Mouse (Mus musculus) ES-E14 (cell line): ENCODE results near the gene 4930524B15Rik. TPM values are rescaled to one million over a fixed set of nuclear protein-coding genes. Genes with fewer than 3 reads are reported as not detected.
"Not testable (repeated sequence)": the region's sequence is repeated elsewhere in the genome, so short reads cannot be mapped to it uniquely, and the experiment has no call there.

Source experiments
- DNase-seq: peaks from one replicate; pipeline ENCODE4 v3.0.0-alpha.2; 2013; ENCODE audit warnings: low read depth, low spot score
- H3K27ac ChIP-seq: 2 replicates; pipeline ENCODE4 v1.5.1; 2012; ENCODE audit warnings: low read depth, mild to moderate bottlenecking, low read length, moderate library complexity, mixed read lengths; ENCODE audit not compliant: poor library complexity, insufficient read depth, severe bottlenecking
- H3K36me3 ChIP-seq: 2 replicates; pipeline ENCODE4 v1.6.1; 2012; ENCODE audit warnings: mild to moderate bottlenecking, low read length, moderate library complexity, mixed read lengths; ENCODE audit not compliant: control insufficient read depth, poor library complexity, insufficient read depth, severe bottlenecking
- H3K4me1 ChIP-seq, 2 experiments: fragments of 150-350 bp in 1 of 2; sonication (generic) in 1 of 2; 2 replicates each; pipeline ENCODE4 v1.6.1; 2012; ENCODE audit warnings: low read length in 2 of 2, mild to moderate bottlenecking in 1 of 2, mixed read lengths in 1 of 2; ENCODE audit not compliant: control insufficient read depth in 2 of 2, insufficient read depth in 2 of 2, poor library complexity in 1 of 2
- H3K4me3 ChIP-seq, 2 experiments: fragments of 150-350 bp in 1 of 2; sonication (generic) in 1 of 2; 2 replicates each; pipeline ENCODE4 v1.5.1; 2012; ENCODE audit warnings: low read length in 2 of 2, low read depth in 1 of 2, mild to moderate bottlenecking in 1 of 2, mixed read lengths in 1 of 2; ENCODE audit not compliant: insufficient read depth in 1 of 2, poor library complexity in 1 of 2, severe bottlenecking in 1 of 2
- H3K9ac ChIP-seq: 2 replicates; pipeline ENCODE4 v1.6.1; 2012; ENCODE audit warnings: low read depth, mild to moderate bottlenecking, low read length, mixed read lengths; ENCODE audit not compliant: poor library complexity, insufficient read depth, severe bottlenecking
- H3K9me3 ChIP-seq: fragments of 150-350 bp; sonication (generic); 2 replicates; pipeline ENCODE4 v1.6.1; 2012; ENCODE audit warnings: low read depth, mild to moderate bottlenecking, low read length; ENCODE audit not compliant: control insufficient read depth, insufficient read depth
- CHD2 ChIP-seq: IDR thresholded peaks from 2 replicates; pipeline ENCODE4 v1.6.1; 2014; ENCODE audit warnings: mild to moderate bottlenecking, low read depth, low read length, inconsistent platforms
- HCFC1 ChIP-seq: IDR thresholded peaks from 2 replicates; pipeline ENCODE4 v1.6.1; 2012; ENCODE audit warnings: low read length, inconsistent platforms, borderline replicate concordance; ENCODE audit not compliant: insufficient read depth
- MAFK ChIP-seq: IDR thresholded peaks from 2 replicates; pipeline ENCODE4 v1.6.1; 2014; ENCODE audit warnings: mild to moderate bottlenecking, low read depth, low read length, inconsistent platforms; ENCODE audit not compliant: insufficient read depth
- ZC3H11A ChIP-seq: IDR thresholded peaks from 2 replicates; pipeline ENCODE4 v1.6.1; 2012; ENCODE audit warnings: low read depth, mild to moderate bottlenecking, inconsistent platforms, low read length, borderline replicate concordance
- ZNF384 ChIP-seq: IDR thresholded peaks from 2 replicates; pipeline ENCODE4 v1.6.1; 2012; ENCODE audit warnings: low read depth, low read length, inconsistent platforms
- in situ Hi-C, 2 experiments: fragments of 600-800 bp; cut with MboI; formaldehyde crosslinking; loops; one replicate each; pipeline ENCODE4 v1.15.1; 2025; ENCODE audit warnings: low sequenced_read_pairs in 2 of 2, inconsistent platforms in 1 of 2; ENCODE audit not compliant: unreplicated experiment in 2 of 2
- total RNA-seq: library from RNA; depleted of rRNA; stranded (reverse); fragments of 300-350 nt; gene quantifications from 2 replicates; pipeline ENCODE4 v1.2.3, GENCODE M21; 2012

4930524B15Rik gene
- total RNA-seq, 1 experiment, result 1.3 TPM

- Histone ChIP-seq H3K4me1 (peaks cover 0 to 3% of the 10 kb centered on the region in 2 experiments; a peak in 2 of 4 replicates), H3K9me3 (no peaks in the 10 kb centered on the region), H3K36me3 (no peaks in the 10 kb centered on the region), H3K4me3 (peak overlapping the region; percentile 24 to 47; a peak in 3 of 4 replicates), H3K9ac (no peak overlapping the region; the same call in 1 of the 2 replicates), H3K27ac (peak overlapping the region; percentile 84)
- in situ Hi-C loops, result no loop called here
- no peak for DNase-seq
- TF ChIP-seq ZNF384 (no peak), ZC3H11A (no peak), CHD2 (no peak), MAFK (no peak), HCFC1 (no peak)
Observed at GRCm38 (mm10) chr11:31981830-31982229, 16.4 kb downstream of the 4930524B15Rik start.

DNA sequence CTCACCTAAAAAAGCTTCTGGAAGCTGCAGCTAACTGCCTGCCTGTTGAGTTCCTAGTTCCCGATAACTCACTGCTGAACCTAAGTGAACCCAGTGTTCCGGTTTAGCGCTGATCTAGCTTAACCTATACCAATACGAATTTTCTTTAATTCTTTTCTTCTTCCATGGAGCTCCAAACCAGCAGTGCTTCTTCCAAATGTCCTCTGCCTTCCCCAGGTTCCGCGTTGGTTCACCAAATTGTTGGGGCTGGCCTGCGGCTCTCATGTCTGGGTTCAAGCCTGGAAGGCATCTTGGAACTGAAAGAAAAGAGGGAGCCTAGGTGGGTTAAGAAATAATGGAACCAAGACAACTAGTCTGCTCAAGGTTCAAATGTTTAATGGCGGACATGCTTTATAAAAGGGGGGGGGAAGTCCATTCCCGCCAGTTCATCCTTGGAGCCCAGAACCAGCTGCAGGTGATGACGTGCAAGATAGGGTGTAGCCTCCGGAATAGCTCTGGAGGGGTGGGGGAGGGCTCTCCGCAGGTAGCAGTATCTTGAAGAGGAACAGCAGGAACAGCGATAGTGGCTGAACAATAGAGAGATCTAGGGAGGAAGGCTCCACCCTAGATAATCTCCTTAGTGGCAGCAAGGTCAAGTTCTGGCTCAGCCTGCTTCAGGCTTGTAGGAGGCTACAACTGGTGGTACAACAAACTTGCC is 17.0 kb downstream of the 4930524B15Rik start:
- H3K4me1 ChIP-seq, H3K36me3 ChIP-seq, H3K9me3 ChIP-seq, H3K9ac ChIP-seq, in situ Hi-C loops: not testable (repeated sequence)
- peak; percentile 65 for DNase-seq
- H3K27ac ChIP-seq, result peak overlapping the region; percentile 84
- H3K4me3 ChIP-seq, result peak overlapping the region; percentile 24 to 47; a peak in 3 of 4 replicates

- in situ Hi-C loops, result no loop called here
- Histone ChIP-seq H3K27ac (no peak overlapping the region; the same call in 1 of the 2 replicates), H3K9me3 (no peaks in the 10 kb centered on the region), H3K4me3 (no peak overlapping the region), H3K4me1 (peaks cover 0 to 8% of the 10 kb centered on the region in 2 experiments; a peak in 2 of 4 replicates), H3K9ac (no peak overlapping the region), H3K36me3 (no peaks in the 10 kb centered on the region)
- TF ChIP-seq ZC3H11A (no peak), HCFC1 (no peak), MAFK (no peak)
- no peak for DNase-seq
Observed at GRCm38 (mm10) chr11:31983249-31983648, 17.9 kb downstream of the 4930524B15Rik start.

DNA sequence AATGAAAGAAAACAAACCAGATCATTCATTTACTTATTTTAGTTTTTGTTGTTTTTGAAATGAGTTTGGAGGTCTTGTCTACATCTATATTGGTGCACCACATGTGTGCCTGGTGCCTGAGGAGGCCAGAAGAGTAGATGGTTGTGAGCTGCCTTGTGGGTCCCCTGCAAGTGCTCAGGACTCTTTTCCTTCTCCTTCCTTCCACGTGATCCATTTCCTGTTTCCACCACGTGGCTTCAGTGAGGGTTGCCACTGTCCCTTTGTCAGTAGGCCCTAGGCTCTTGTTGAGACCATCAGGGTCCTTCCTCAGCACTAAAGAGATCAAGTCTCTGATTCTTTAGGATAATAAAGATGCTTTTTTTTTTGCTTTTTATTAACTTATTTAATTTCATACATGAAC is 19.4 kb downstream of the 4930524B15Rik start:
- in situ Hi-C loops, result no loop called here
- Histone ChIP-seq H3K4me1 (peaks cover 0 to 8% of the 10 kb centered on the region in 2 experiments; a peak in 2 of 4 replicates), H3K27ac (no peak overlapping the region), H3K36me3 (no peaks in the 10 kb centered on the region), H3K9me3 (no peaks in the 10 kb centered on the region), H3K4me3 (no peak overlapping the region), H3K9ac (no peak overlapping the region)
- TF ChIP-seq MAFK (no peak), ZC3H11A (no peak), HCFC1 (no peak), CHD2 (no peak), ZNF384 (no peak)
- DNase-seq, result no peak

GRCm38 (mm10) chr11:31992535-31992934 is 27.1 kb downstream of the 4930524B15Rik start:
- peaks cover 0 to under 1% of the 10 kb centered on the region in 2 experiments; a peak in 1 of 4 replicates for H3K4me1 ChIP-seq
- no peak overlapping the region for H3K4me3 ChIP-seq
- no peak for DNase-seq
- H3K9me3 ChIP-seq, result no peaks in the 10 kb centered on the region
- H3K9ac ChIP-seq, result no peak overlapping the region
- no peak overlapping the region for H3K27ac ChIP-seq
- in situ Hi-C loops, result no loop called here
- no peaks in the 10 kb centered on the region; the same call in 1 of the 2 replicates for H3K36me3 ChIP-seq
- TF ChIP-seq CHD2 (no peak), ZNF384 (no peak), ZC3H11A (no peak), MAFK (no peak)
